Mouse (Mus musculus): ENCODE data around the gene Csnk2b. TPM values are rescaled to one million over a fixed set of nuclear protein-coding genes. Genes with fewer than 3 reads are reported as not detected.

Csnk2b gene
- polyA plus RNA-seq, 2 experiments = 79.2 to 127 TPM

DNA sequence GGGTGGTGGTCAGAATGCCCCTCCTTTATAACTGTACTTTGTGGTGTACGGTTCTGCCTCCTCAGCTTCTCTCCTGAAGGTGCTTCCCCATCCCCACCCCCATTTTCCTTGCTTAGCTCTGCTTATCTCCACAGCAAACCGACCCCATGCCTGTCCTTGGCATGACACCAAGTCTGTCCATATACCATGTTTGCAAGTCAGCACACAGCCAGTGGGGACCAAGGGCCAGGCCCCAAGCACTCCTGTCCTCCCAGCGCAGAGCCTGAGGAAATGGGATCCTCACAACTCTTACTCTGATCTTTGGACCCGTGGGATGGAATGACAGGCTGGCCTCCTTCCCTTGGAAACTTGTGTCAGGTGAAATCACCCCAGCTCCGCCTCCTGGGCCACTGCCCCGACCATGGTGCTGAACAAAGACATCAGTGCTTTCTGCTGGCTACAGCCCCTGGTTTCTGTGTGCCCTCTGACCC is 18.6 kb downstream of the Csnk2b start:
- Histone ChIP-seq H3K4me1 (replicated peaks; ENCODE audit: control insufficient read depth in 2 of 2, insufficient read depth in 2 of 2, low read length in 1 of 2) (peaks cover 25 to 34% of the 10 kb centered on the region in 2 experiments), H3K27me3 (ENCODE audit: control insufficient read depth, insufficient read depth, low read length) (no peaks in the 10 kb centered on the region), H3K9me3 (ENCODE audit: control insufficient read depth, low read length) (no peaks in the 10 kb centered on the region), H3K9ac (replicated peaks) (no peak overlapping the region), H3K4me3 (ENCODE audit: insufficient read depth in 1 of 2, low read depth in 2 of 2, low read length in 2 of 2) (no peak overlapping the region), H3K36me3 (replicated peaks; ENCODE audit: control insufficient read depth, insufficient read depth, low read depth) (peaks cover 20% of the 10 kb centered on the region), H3K4me2 (ENCODE audit: low read depth) (no peak overlapping the region), H3K27ac (no peak overlapping the region; the same call in 1 of the 2 replicates)
- no peak for DNase-seq (ENCODE audit: low read depth in 3 of 3, low spot score in 3 of 3)
- no peak for ATAC-seq (ENCODE audit: insufficient read depth)
- 48% methylated on average over 6 of the region's 6 CpGs for WGBS (ENCODE audit: insufficient replicate concordance)
- TF ChIP-seq EP300 (IDR thresholded peaks at IDR 0.05; ENCODE audit: low read depth) (no peak), CTCF (IDR thresholded peaks at IDR 0.05; ENCODE audit: low read depth) (no peak)

DNA sequence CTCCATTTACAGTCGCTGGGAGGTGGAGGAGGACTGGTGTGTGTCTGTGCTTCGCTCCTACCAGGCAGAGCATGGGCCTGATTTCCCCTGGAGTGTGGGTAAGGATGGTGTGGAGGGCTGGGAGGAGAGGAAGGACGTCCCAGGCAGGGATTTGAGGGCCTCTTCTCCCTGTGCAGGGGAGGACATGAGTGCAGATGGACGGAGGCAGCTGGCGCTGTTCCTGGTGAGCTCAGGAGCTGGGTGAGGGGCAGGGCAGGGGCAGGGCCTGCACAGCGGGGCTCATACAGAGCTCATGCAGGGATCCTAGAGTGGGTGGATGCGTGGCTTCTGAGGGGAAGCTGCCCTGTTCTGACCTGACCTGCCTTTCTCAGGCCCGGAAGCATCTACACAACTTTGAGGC is 19.6 kb downstream of the Csnk2b start:
- Histone ChIP-seq H3K4me2 (ENCODE audit: low read depth) (no peak overlapping the region), H3K27me3 (ENCODE audit: control insufficient read depth, insufficient read depth, low read length) (no peaks in the 10 kb centered on the region), H3K4me3 (ENCODE audit: insufficient read depth in 1 of 2, low read depth in 2 of 2, low read length in 2 of 2) (no peak overlapping the region), H3K27ac (no peak overlapping the region), H3K9me3 (ENCODE audit: control insufficient read depth, low read length) (no peaks in the 10 kb centered on the region), H3K9ac (replicated peaks) (no peak overlapping the region), H3K4me1 (replicated peaks; ENCODE audit: control insufficient read depth in 2 of 2, insufficient read depth in 2 of 2, low read length in 1 of 2) (peaks cover 25 to 34% of the 10 kb centered on the region in 2 experiments), H3K36me3 (replicated peaks; ENCODE audit: control insufficient read depth, insufficient read depth, low read depth) (peaks cover 25% of the 10 kb centered on the region)
- TF ChIP-seq EP300 (IDR thresholded peaks at IDR 0.05; ENCODE audit: low read depth) (no peak), CTCF (IDR thresholded peaks at IDR 0.05; ENCODE audit: low read depth) (no peak)
- ATAC-seq (ENCODE audit: insufficient read depth) (no peak), DNase-seq (ENCODE audit: low read depth in 3 of 3, low spot score in 3 of 3) (no peak)
- 78% methylated on average over 8 of the region's 8 CpGs for WGBS (ENCODE audit: insufficient replicate concordance)

DNA sequence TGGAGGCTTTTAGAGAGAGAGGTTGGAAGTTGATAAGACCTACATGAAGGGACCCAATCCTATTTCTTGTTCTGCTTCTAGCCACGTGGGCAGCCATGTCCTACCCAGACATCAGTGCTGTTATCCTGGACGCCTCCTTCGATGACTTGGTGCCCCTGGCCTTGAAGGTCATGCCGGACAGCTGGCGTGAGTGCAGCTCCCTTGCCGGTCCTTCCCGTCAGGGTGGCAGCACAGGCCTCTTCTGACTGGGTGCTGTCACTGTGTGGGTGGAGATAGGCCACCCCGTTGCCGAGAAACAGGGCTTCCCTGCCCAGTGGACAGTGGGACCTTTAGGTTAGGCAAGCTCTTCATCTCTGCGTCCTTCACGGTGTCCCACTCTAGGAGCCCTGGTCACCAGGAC is 20.7 kb downstream of the Csnk2b start:
- 83% methylated on average over 11 of the region's 11 CpGs for WGBS (ENCODE audit: insufficient replicate concordance)
- no peak overlapping the region for H3K9ac ChIP-seq (replicated peaks)
- peaks cover 34% of the 10 kb centered on the region for H3K36me3 ChIP-seq (replicated peaks; ENCODE audit: control insufficient read depth, insufficient read depth, low read depth)
- H3K9me3 ChIP-seq (ENCODE audit: control insufficient read depth, low read length) = no peaks in the 10 kb centered on the region
- TF ChIP-seq CTCF (IDR thresholded peaks at IDR 0.05; ENCODE audit: low read depth) (no peak), EP300 (IDR thresholded peaks at IDR 0.05; ENCODE audit: low read depth) (no peak)
- peaks cover 24 to 33% of the 10 kb centered on the region in 2 experiments for H3K4me1 ChIP-seq (replicated peaks; ENCODE audit: control insufficient read depth in 2 of 2, insufficient read depth in 2 of 2, low read length in 1 of 2)
- ATAC-seq (ENCODE audit: insufficient read depth) (no peak), DNase-seq (ENCODE audit: low read depth in 3 of 3, low spot score in 3 of 3) (no peak)
- no peak overlapping the region for H3K27ac ChIP-seq
- H3K27me3 ChIP-seq (ENCODE audit: control insufficient read depth, insufficient read depth, low read length) = no peaks in the 10 kb centered on the region
- no peak overlapping the region for H3K4me2 ChIP-seq (ENCODE audit: low read depth)
- no peak overlapping the region for H3K4me3 ChIP-seq (ENCODE audit: insufficient read depth in 1 of 2, low read depth in 2 of 2, low read length in 2 of 2)

DNA sequence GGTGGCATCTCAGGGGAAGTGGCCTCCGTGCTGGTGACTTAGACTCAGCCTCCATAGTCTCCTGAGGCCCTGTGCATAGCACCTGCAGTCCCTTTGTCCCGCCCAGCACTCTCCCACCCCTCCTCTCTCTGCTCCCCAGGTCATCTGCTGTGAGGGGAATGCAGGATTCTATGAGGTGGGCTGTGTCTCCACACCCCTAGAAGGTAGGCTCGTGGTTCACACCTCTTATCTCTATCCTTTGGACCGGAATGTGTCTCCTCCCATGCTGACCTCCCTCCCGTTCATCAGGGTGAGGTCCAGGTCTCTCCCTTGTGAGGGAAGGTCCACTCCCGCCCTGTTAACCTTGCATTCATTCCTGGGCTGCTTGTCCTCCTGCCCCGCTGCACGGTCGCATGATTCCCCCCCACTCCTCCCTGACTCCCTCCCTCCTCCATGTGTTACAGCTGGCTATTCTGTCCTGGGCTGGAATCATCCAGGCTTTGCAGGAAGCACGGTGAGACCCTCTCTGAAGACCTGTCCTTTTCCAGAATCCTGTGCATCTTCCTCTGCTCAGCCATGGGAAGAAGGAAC is 21.6 kb downstream of the Csnk2b start:
- Histone ChIP-seq H3K9me3 (ENCODE audit: control insufficient read depth, low read length) (no peaks in the 10 kb centered on the region), H3K27me3 (ENCODE audit: control insufficient read depth, insufficient read depth, low read length) (no peaks in the 10 kb centered on the region), H3K36me3 (replicated peaks; ENCODE audit: control insufficient read depth, insufficient read depth, low read depth) (peaks cover 38% of the 10 kb centered on the region), H3K4me2 (ENCODE audit: low read depth) (no peak overlapping the region), H3K4me1 (replicated peaks; ENCODE audit: control insufficient read depth in 2 of 2, insufficient read depth in 2 of 2, low read length in 1 of 2) (peaks cover 16 to 24% of the 10 kb centered on the region in 2 experiments), H3K4me3 (ENCODE audit: insufficient read depth in 1 of 2, low read depth in 2 of 2, low read length in 2 of 2) (no peak overlapping the region), H3K9ac (replicated peaks) (no peak overlapping the region), H3K27ac (no peak overlapping the region)
- WGBS (ENCODE audit: insufficient replicate concordance) = 70% methylated on average over 10 of the region's 10 CpGs
- ATAC-seq (ENCODE audit: insufficient read depth) (no peak), DNase-seq (ENCODE audit: low read depth in 3 of 3, low spot score in 3 of 3) (no peak)
- no peak for TF ChIP-seq CTCF (IDR thresholded peaks at IDR 0.05; ENCODE audit: low read depth)
- no peak for TF ChIP-seq EP300 (IDR thresholded peaks at IDR 0.05; ENCODE audit: low read depth)

DNA sequence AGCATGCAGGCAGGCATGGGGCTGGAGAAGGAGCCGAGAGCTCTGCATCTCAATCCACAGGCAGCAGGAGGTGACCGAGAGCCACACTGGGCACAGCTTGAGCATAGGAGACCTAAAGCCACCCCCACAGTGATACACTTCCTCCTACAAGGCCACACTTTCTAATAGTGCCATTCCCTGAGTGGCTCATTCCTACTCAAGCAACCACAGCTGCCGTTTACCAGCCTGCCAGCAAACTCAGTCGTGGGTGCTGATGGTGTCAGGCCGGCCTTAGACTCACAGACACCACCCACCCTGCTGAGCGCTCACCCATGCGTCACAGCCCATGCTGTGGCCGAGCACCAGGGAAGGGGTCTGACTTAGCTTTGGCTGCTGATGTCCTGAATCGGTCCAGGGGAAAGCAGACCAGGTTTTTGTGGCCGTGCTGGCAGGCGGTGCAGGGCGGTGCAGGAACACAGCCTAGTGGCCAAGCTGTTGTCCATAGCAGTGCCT is 24.6 kb downstream of the Csnk2b start:
- Histone ChIP-seq H3K9me3 (ENCODE audit: control insufficient read depth, low read length) (no peaks in the 10 kb centered on the region), H3K4me2 (ENCODE audit: low read depth) (no peak overlapping the region), H3K4me3 (ENCODE audit: insufficient read depth in 1 of 2, low read depth in 2 of 2, low read length in 2 of 2) (no peak overlapping the region), H3K27ac (no peak overlapping the region), H3K27me3 (ENCODE audit: control insufficient read depth, insufficient read depth, low read length) (no peaks in the 10 kb centered on the region), H3K4me1 (replicated peaks; ENCODE audit: control insufficient read depth in 2 of 2, insufficient read depth in 2 of 2, low read length in 1 of 2) (no peaks in the 10 kb centered on the region), H3K9ac (replicated peaks) (no peak overlapping the region), H3K36me3 (replicated peaks; ENCODE audit: control insufficient read depth, insufficient read depth, low read depth) (peaks cover 45% of the 10 kb centered on the region)
- 83% methylated on average over 12 of the region's 12 CpGs for WGBS (ENCODE audit: insufficient replicate concordance)
- ATAC-seq (ENCODE audit: insufficient read depth) (no peak), DNase-seq (ENCODE audit: low read depth in 3 of 3, low spot score in 3 of 3) (no peak)
- no peak for TF ChIP-seq CTCF (IDR thresholded peaks at IDR 0.05; ENCODE audit: low read depth)
- TF ChIP-seq EP300 (IDR thresholded peaks at IDR 0.05; ENCODE audit: low read depth) = no peak
